Mouse (Mus musculus): ENCODE measurements around the gene Iars2. TPM values are rescaled to one million over a fixed set of nuclear protein-coding genes. Genes with fewer than 3 reads are reported as not detected.
A peak's percentile ranks its signal among the peaks of the same experiment; 100 is the strongest.

The Iars2 gene
- polyA plus RNA-seq, 1 experiment, result 18.2 TPM

- no peak for TF ChIP-seq CTCF (IDR thresholded peaks at IDR 0.05; ENCODE audit: borderline replicate concordance, extremely low read depth, insufficient read depth, insufficient read length)
- TF ChIP-seq POLR2A (IDR thresholded peaks at IDR 0.05; ENCODE audit: borderline replicate concordance, extremely low read depth, insufficient read depth, insufficient read length, poor library complexity, severe bottlenecking), result no peak
- no peak for DNase-seq (ENCODE audit: low read depth)
Measured at GRCm38 (mm10) chr1:185296850-185297249, 32.3 kb downstream of the Iars2 start.

- no peak for DNase-seq (ENCODE audit: low read depth)
- TF ChIP-seq CTCF (IDR thresholded peaks at IDR 0.05; ENCODE audit: borderline replicate concordance, extremely low read depth, insufficient read depth, insufficient read length), result no peak
- no peak for TF ChIP-seq POLR2A (IDR thresholded peaks at IDR 0.05; ENCODE audit: borderline replicate concordance, extremely low read depth, insufficient read depth, insufficient read length, poor library complexity, severe bottlenecking)
Measured at GRCm38 (mm10) chr1:185292646-185293360, 36.4 kb downstream of the Iars2 start.

- TF ChIP-seq POLR2A (IDR thresholded peaks at IDR 0.05; ENCODE audit: borderline replicate concordance, extremely low read depth, insufficient read depth, insufficient read length, poor library complexity, severe bottlenecking) (no peak), CTCF (IDR thresholded peaks at IDR 0.05; ENCODE audit: borderline replicate concordance, extremely low read depth, insufficient read depth, insufficient read length) (no peak)
- no peak for DNase-seq (ENCODE audit: low read depth)
Measured at GRCm38 (mm10) chr1:185291336-185291735, 37.9 kb downstream of the Iars2 start.

GRCm38 (mm10) chr1:185289231-185289630 lies 40.0 kb downstream of the Iars2 start:
- DNase-seq (ENCODE audit: low read depth), result peak; percentile 7
- TF ChIP-seq CTCF (IDR thresholded peaks at IDR 0.05; ENCODE audit: borderline replicate concordance, extremely low read depth, insufficient read depth, insufficient read length) (no peak), POLR2A (IDR thresholded peaks at IDR 0.05; ENCODE audit: borderline replicate concordance, extremely low read depth, insufficient read depth, insufficient read length, poor library complexity, severe bottlenecking) (no peak)

- DNase-seq (ENCODE audit: low read depth), result no peak
- TF ChIP-seq POLR2A (IDR thresholded peaks at IDR 0.05; ENCODE audit: borderline replicate concordance, extremely low read depth, insufficient read depth, insufficient read length, poor library complexity, severe bottlenecking) (no peak), CTCF (IDR thresholded peaks at IDR 0.05; ENCODE audit: borderline replicate concordance, extremely low read depth, insufficient read depth, insufficient read length) (no peak)
Measured at GRCm38 (mm10) chr1:185287066-185287465, 42.1 kb downstream of the Iars2 start.

GRCm38 (mm10) chr1:185285171-185285570 lies 44.0 kb downstream of the Iars2 start:
- TF ChIP-seq POLR2A (IDR thresholded peaks at IDR 0.05; ENCODE audit: borderline replicate concordance, extremely low read depth, insufficient read depth, insufficient read length, poor library complexity, severe bottlenecking) (no peak), CTCF (IDR thresholded peaks at IDR 0.05; ENCODE audit: borderline replicate concordance, extremely low read depth, insufficient read depth, insufficient read length) (no peak)
- DNase-seq (ENCODE audit: low read depth), result peak; percentile 92

- TF ChIP-seq CTCF (IDR thresholded peaks at IDR 0.05; ENCODE audit: borderline replicate concordance, extremely low read depth, insufficient read depth, insufficient read length) (no peak), POLR2A (IDR thresholded peaks at IDR 0.05; ENCODE audit: borderline replicate concordance, extremely low read depth, insufficient read depth, insufficient read length, poor library complexity, severe bottlenecking) (no peak)
- peak; percentile 92 for DNase-seq (ENCODE audit: low read depth)
Measured at GRCm38 (mm10) chr1:185284740-185285139, 44.5 kb downstream of the Iars2 start.

GRCm38 (mm10) chr1:185283247-185283646 lies 45.9 kb downstream of the Iars2 start:
- DNase-seq (ENCODE audit: low read depth), result no peak
- TF ChIP-seq CTCF (IDR thresholded peaks at IDR 0.05; ENCODE audit: borderline replicate concordance, extremely low read depth, insufficient read depth, insufficient read length) (no peak), POLR2A (IDR thresholded peaks at IDR 0.05; ENCODE audit: borderline replicate concordance, extremely low read depth, insufficient read depth, insufficient read length, poor library complexity, severe bottlenecking) (no peak)

- no peak for DNase-seq (ENCODE audit: low read depth)
- TF ChIP-seq CTCF (IDR thresholded peaks at IDR 0.05; ENCODE audit: borderline replicate concordance, extremely low read depth, insufficient read depth, insufficient read length), result no peak
- TF ChIP-seq POLR2A (IDR thresholded peaks at IDR 0.05; ENCODE audit: borderline replicate concordance, extremely low read depth, insufficient read depth, insufficient read length, poor library complexity, severe bottlenecking), result no peak
Measured at GRCm38 (mm10) chr1:185282846-185283245, 46.4 kb downstream of the Iars2 start.

- TF ChIP-seq POLR2A (IDR thresholded peaks at IDR 0.05; ENCODE audit: borderline replicate concordance, extremely low read depth, insufficient read depth, insufficient read length, poor library complexity, severe bottlenecking) (no peak), CTCF (IDR thresholded peaks at IDR 0.05; ENCODE audit: borderline replicate concordance, extremely low read depth, insufficient read depth, insufficient read length) (no peak)
- DNase-seq (ENCODE audit: low read depth), result no peak
Measured at GRCm38 (mm10) chr1:185280616-185281015, 48.6 kb downstream of the Iars2 start.

GRCm38 (mm10) chr1:185279288-185279687 lies 49.9 kb downstream of the Iars2 start:
- DNase-seq (ENCODE audit: low read depth), result no peak
- TF ChIP-seq POLR2A (IDR thresholded peaks at IDR 0.05; ENCODE audit: borderline replicate concordance, extremely low read depth, insufficient read depth, insufficient read length, poor library complexity, severe bottlenecking), result no peak
- no peak for TF ChIP-seq CTCF (IDR thresholded peaks at IDR 0.05; ENCODE audit: borderline replicate concordance, extremely low read depth, insufficient read depth, insufficient read length)

- DNase-seq (ENCODE audit: low read depth), result no peak
- TF ChIP-seq POLR2A (IDR thresholded peaks at IDR 0.05; ENCODE audit: borderline replicate concordance, extremely low read depth, insufficient read depth, insufficient read length, poor library complexity, severe bottlenecking), result no peak
- no peak for TF ChIP-seq CTCF (IDR thresholded peaks at IDR 0.05; ENCODE audit: borderline replicate concordance, extremely low read depth, insufficient read depth, insufficient read length)
Measured at GRCm38 (mm10) chr1:185277022-185277421, 52.2 kb downstream of the Iars2 start.
